ENCODE assay signal across 9 mouse cellular contexts in genomic region chr10:95475923-95476322, GRCm38 (mm10). TPM values are rescaled to one million over a fixed set of nuclear protein-coding genes. Genes with fewer than 3 reads are reported as not detected.
DNase-seq lines count a peak whose midpoint lies in the region; ATAC-seq and TF ChIP-seq lines count a peak whose summit lies in the region.
"Had no signal": no experiment of that assay in that cellular context is flagged by ENCODE, and none has a peak within 500 bp of the region (broad histone marks: within the 10 kb centered on the region; RNA-seq: fewer than 3 reads in every experiment).

No protein-coding gene starts in this region.

- no peak for TF ChIP-seq EP300 in CH12.LX (IDR thresholded peaks at IDR 0.05; ENCODE audit: low read length)

- ATAC-seq in embryonic facial prominence, embryonic 14.5 days (ENCODE audit: low read depth): peak; percentile 87
- ATAC-seq in lung, embryonic 15.5 days (ENCODE audit: borderline replicate concordance, extremely low read depth, low FRiP score, low TSS enrichment): peak; percentile 75; the same call in 1 of the 2 replicates

- in situ Hi-C loops in CH12.LX (cut with MboI; ENCODE audit: low pct_ligation_motif_present, low pct_unique_long_range_greater_than_20kb, low sequenced_read_pairs): loop anchor here (5.0 kb wide), 1 partner anchor 484 kb away; no protein-coding TSS in a partner anchor

- peak; percentile 68 to 97 for TF ChIP-seq CTCF in CH12.LX (conservative IDR thresholded peaks at IDR 0.05 in 1 of 2, IDR thresholded peaks at IDR 0.05 in 1 of 2; ENCODE audit: low read depth in 2 of 2, low read length in 2 of 2)
- peak; percentile 83; the same call in 1 of the 2 replicates for TF ChIP-seq CTCF in thymus, adult 2 months (IDR thresholded peaks at IDR 0.05; ENCODE audit: borderline replicate concordance, control insufficient read depth, extremely low read depth, insufficient read depth, low read length, poor library complexity)

- dilution Hi-C loops in CH12.LX (cut with MboI; ENCODE audit: extremely low pct_ligation_motif_present, extremely low pct_unique_long_range_greater_than_20kb, low sequenced_read_pairs): no loop called here

- H3K4me3 ChIP-seq in CH12.LX (replicated peaks in 1 of 3; ENCODE audit: low read depth in 2 of 3, low read length in 2 of 3, poor library complexity in 1 of 3): no peak overlapping the region
- H3K4me3 ChIP-seq in embryonic facial prominence, embryonic 14.5 days (ENCODE audit: low read depth, low read length): no peak overlapping the region
- H3K4me3 ChIP-seq in heart, embryonic 10.5 days: no peak overlapping the region
- H3K4me3 ChIP-seq in lung, embryonic 15.5 days: no peak overlapping the region
- no peak overlapping the region for H3K4me3 ChIP-seq in thymus, adult 2 months (ENCODE audit: control insufficient read depth, insufficient read depth, low read length)
- H3K4me3 ChIP-seq: limb, embryonic 12.5 days had no signal

- peaks cover 10 to 42% of the 10 kb centered on the region in 2 experiments for H3K4me1 ChIP-seq in CH12.LX (ENCODE audit: control insufficient read depth in 1 of 2, insufficient read depth in 2 of 2)
- no peaks in the 10 kb centered on the region for H3K4me1 ChIP-seq in embryonic facial prominence, embryonic 14.5 days (ENCODE audit: control insufficient read depth, insufficient read depth, low read length)
- no peaks in the 10 kb centered on the region for H3K4me1 ChIP-seq in heart, embryonic 10.5 days
- no peaks in the 10 kb centered on the region for H3K4me1 ChIP-seq in lung, embryonic 15.5 days
- no peaks in the 10 kb centered on the region for H3K4me1 ChIP-seq in thymus, adult 2 months (replicated peaks; ENCODE audit: control insufficient read depth, insufficient read depth, low read length)
- H3K4me1 ChIP-seq: limb, embryonic 12.5 days had no signal

- H3K27ac ChIP-seq in CH12.LX (ENCODE audit: insufficient read depth, low read depth): no peak overlapping the region
- no peak overlapping the region for H3K27ac ChIP-seq in embryonic facial prominence, embryonic 14.5 days (replicated peaks; ENCODE audit: low read depth, low read length)
- H3K27ac ChIP-seq in heart, embryonic 10.5 days: no peak overlapping the region
- no peak overlapping the region for H3K27ac ChIP-seq in lung, embryonic 15.5 days
- H3K27ac ChIP-seq in thymus, adult 2 months (ENCODE audit: control insufficient read depth, insufficient read depth, low read length): no peak overlapping the region
- H3K27ac ChIP-seq: limb, embryonic 12.5 days had no signal

- no peaks in the 10 kb centered on the region for H3K27me3 ChIP-seq in CH12.LX (replicated peaks)
- H3K27me3 ChIP-seq in embryonic facial prominence, embryonic 14.5 days (replicated peaks; ENCODE audit: control insufficient read depth, insufficient read depth, low read length): no peaks in the 10 kb centered on the region
- H3K27me3 ChIP-seq in heart, embryonic 10.5 days (ENCODE audit: insufficient read depth, poor library complexity, severe bottlenecking): no peaks in the 10 kb centered on the region
- no peaks in the 10 kb centered on the region for H3K27me3 ChIP-seq in lung, embryonic 15.5 days
- no peaks in the 10 kb centered on the region for H3K27me3 ChIP-seq in thymus, adult 2 months (ENCODE audit: control insufficient read depth, insufficient read depth, low read length)
- H3K27me3 ChIP-seq: limb, embryonic 12.5 days had no signal

- TF ChIP-seq RAD21 in CH12.LX (IDR thresholded peaks at IDR 0.05; ENCODE audit: low read depth, low read length): peak; percentile 100

- H3K9ac ChIP-seq in CH12.LX (ENCODE audit: insufficient read depth, low read depth): no peak overlapping the region
- no peak overlapping the region for H3K9ac ChIP-seq in embryonic facial prominence, embryonic 14.5 days (ENCODE audit: low read depth, low read length)
- H3K9ac ChIP-seq in lung, embryonic 15.5 days: no peak overlapping the region
- H3K9ac ChIP-seq: limb, embryonic 12.5 days had no signal

- H3K4me2 ChIP-seq in CH12.LX (ENCODE audit: insufficient read depth, low read depth, poor library complexity, severe bottlenecking): no peak overlapping the region
- no peak overlapping the region for H3K4me2 ChIP-seq in embryonic facial prominence, embryonic 14.5 days (ENCODE audit: low read depth, low read length)
- no peak overlapping the region for H3K4me2 ChIP-seq in lung, embryonic 15.5 days
- H3K4me2 ChIP-seq: limb, embryonic 12.5 days had no signal

- H3K79me2 ChIP-seq in CH12.LX (replicated peaks; ENCODE audit: control insufficient read depth, extremely low read depth, insufficient read depth, poor library complexity, severe bottlenecking): no peaks in the 10 kb centered on the region; the same call in 1 of the 2 replicates

- 11% methylated on average over 10 of the region's 10 CpGs for WGBS in embryonic facial prominence, embryonic 14.5 days
- WGBS in heart, embryonic 10.5 days: 12% methylated on average over 10 of the region's 10 CpGs
- 8% methylated on average over 10 of the region's 10 CpGs for WGBS in large intestine, adult 2 months
- 4% methylated on average over 10 of the region's 10 CpGs for WGBS in lung, embryonic 15.5 days
- WGBS in thymus, adult 2 months: 14% methylated on average over 10 of the region's 10 CpGs

- DNase-seq in CH12.LX (ENCODE audit: extremely low read depth): peak; percentile 88
- DNase-seq in adrenal gland, postnatal 4 days (ENCODE audit: low spot score in 2 of 2): peak; percentile 54 to 64
- peak; percentile 88 for DNase-seq in embryonic facial prominence, embryonic 14.5 days (ENCODE audit: low spot score)
- peak; percentile 86 for DNase-seq in heart, embryonic 10.5 days (ENCODE audit: low spot score)
- peak; percentile 57 for DNase-seq in large intestine, adult 2 months (ENCODE audit: low read depth, low spot score)
- DNase-seq in ovary, adult 18-20 months (ENCODE audit: low spot score): peak; percentile 63
- DNase-seq in thymus, adult 2 months: peak; percentile 82

- H3K9me3 ChIP-seq in CH12.LX (replicated peaks; ENCODE audit: low read length): no peaks in the 10 kb centered on the region
- no peaks in the 10 kb centered on the region for H3K9me3 ChIP-seq in embryonic facial prominence, embryonic 14.5 days (ENCODE audit: control insufficient read depth, low read length)
- no peaks in the 10 kb centered on the region for H3K9me3 ChIP-seq in heart, embryonic 10.5 days
- H3K9me3 ChIP-seq in lung, embryonic 15.5 days: no peaks in the 10 kb centered on the region
- H3K9me3 ChIP-seq: limb, embryonic 12.5 days had no signal

- peaks cover 2 to 12% of the 10 kb centered on the region in 2 experiments for H3K36me3 ChIP-seq in CH12.LX (replicated peaks in 1 of 2; ENCODE audit: control insufficient read depth in 1 of 2, insufficient read depth in 1 of 2, low read length in 1 of 2)
- H3K36me3 ChIP-seq in embryonic facial prominence, embryonic 14.5 days (ENCODE audit: control insufficient read depth, insufficient read depth, low read length): peaks cover 10% of the 10 kb centered on the region; the same call in 1 of the 2 replicates
- peaks cover 12% of the 10 kb centered on the region for H3K36me3 ChIP-seq in heart, embryonic 10.5 days
- H3K36me3 ChIP-seq in lung, embryonic 15.5 days: peaks cover 7% of the 10 kb centered on the region; the same call in 1 of the 2 replicates
- H3K36me3 ChIP-seq in thymus, adult 2 months (ENCODE audit: control insufficient read depth, insufficient read depth, low read length): peaks cover 8% of the 10 kb centered on the region; the same call in 1 of the 2 replicates

- TF ChIP-seq POLR2A in CH12.LX (IDR thresholded peaks at IDR 0.05; ENCODE audit: low read depth, low read length): no peak
- no peak for TF ChIP-seq POLR2A in thymus, adult 2 months (IDR thresholded peaks at IDR 0.05; ENCODE audit: control insufficient read depth, extremely low read depth, insufficient read depth, low read length, poor library complexity)

TF ChIP-seq in CH12.LX, 34 proteins besides CTCF, POLR2A, EP300 and RAD21 (continues in another document):
- no peak for TF ChIP-seq ZMIZ1 (IDR thresholded peaks at IDR 0.05; ENCODE audit: low read depth, low read length)
- no peak for TF ChIP-seq PAX5 (IDR thresholded peaks at IDR 0.05; ENCODE audit: low read length)
- peak; percentile 28; the same call in 1 of the 2 replicates for TF ChIP-seq ELF1 (IDR thresholded peaks at IDR 0.05; ENCODE audit: low read depth, low read length)
- TF ChIP-seq TCF12 (IDR thresholded peaks at IDR 0.05; ENCODE audit: low read depth, low read length): no peak

RNA-seq across cellular contexts. Expression of gene Mrpl42, which starts 25.8 kb away (rescaled TPM):
- 161 and 198 TPM in 2 replicates for total RNA-seq in CH12.LX (2012; rRNA removed)
- total RNA-seq in CH12.LX (2014; rRNA removed): 381 and 389 TPM in 2 replicates
- 197 and 223 TPM in 2 replicates for polyA plus RNA-seq in CH12.LX (2012; ENCODE audit: insufficient read length, low read depth)
- total RNA-seq in adrenal gland, postnatal 4 days (2021): 100 to 1,000 TPM in 1 of 2 experiments, 10 to 100 TPM in 1; 99.7 to 102 TPM
- polyA plus RNA-seq in embryonic facial prominence, embryonic 14.5 days (2014; fragmentation: Nextera tagmentation; extraction: Ambion mirVana): 301 and 321 TPM in 2 replicates
- polyA plus RNA-seq in heart, embryonic 10.5 days (2016; fragmentation: Nextera tagmentation; extraction: Ambion mirVana): 445 and 534 TPM in 2 replicates
- 142 and 148 TPM in 2 replicates for polyA plus RNA-seq in large intestine, adult 2 months (2012; rRNA removed)
- polyA plus RNA-seq in lung, embryonic 15.5 days (2015; fragmentation: Nextera tagmentation; extraction: Ambion mirVana): 304 and 322 TPM in 2 replicates
- polyA plus RNA-seq in thymus, adult 2 months (2012; rRNA removed): 78.4 and 107 TPM in 2 replicates

RNA-seq across cellular contexts. Expression of gene Ube2n, which starts 39.0 kb away (rescaled TPM):
- total RNA-seq in CH12.LX (2012; rRNA removed): 71.9 and 117 TPM in 2 replicates
- 217 and 237 TPM in 2 replicates for total RNA-seq in CH12.LX (2014; rRNA removed)
- 243 and 265 TPM in 2 replicates for polyA plus RNA-seq in CH12.LX (2012; ENCODE audit: insufficient read length, low read depth)
- 100 to 1,000 TPM; 135 to 136 TPM for total RNA-seq in adrenal gland, postnatal 4 days (2021)
- polyA plus RNA-seq in embryonic facial prominence, embryonic 14.5 days (2014; fragmentation: Nextera tagmentation; extraction: Ambion mirVana): 282 and 286 TPM in 2 replicates
- polyA plus RNA-seq in heart, embryonic 10.5 days (2016; fragmentation: Nextera tagmentation; extraction: Ambion mirVana): 328 and 389 TPM in 2 replicates
- 63.4 and 72.6 TPM in 2 replicates for polyA plus RNA-seq in large intestine, adult 2 months (2012; rRNA removed)
- 390 and 414 TPM in 2 replicates for polyA plus RNA-seq in lung, embryonic 15.5 days (2015; fragmentation: Nextera tagmentation; extraction: Ambion mirVana)
- polyA plus RNA-seq in thymus, adult 2 months (2012; rRNA removed): 63.5 and 65.8 TPM in 2 replicates

RNA-seq across cellular contexts. Expression of gene Socs2, which starts 58.9 kb away (rescaled TPM):
- total RNA-seq in CH12.LX (2012; rRNA removed) (7.8 and 8.1 TPM in 2 replicates), CH12.LX (2014; rRNA removed) (13.8 and 15.7 TPM in 2 replicates)
- 12.0 and 16.3 TPM in 2 replicates for polyA plus RNA-seq in CH12.LX (2012; ENCODE audit: insufficient read length, low read depth)
- total RNA-seq in adrenal gland, postnatal 4 days (2021): 10 to 100 TPM; 41.3 to 44.5 TPM
- polyA plus RNA-seq in embryonic facial prominence, embryonic 14.5 days (2014; fragmentation: Nextera tagmentation; extraction: Ambion mirVana): 58.2 and 64.0 TPM in 2 replicates
- polyA plus RNA-seq in heart, embryonic 10.5 days (2016; fragmentation: Nextera tagmentation; extraction: Ambion mirVana): 30.7 and 39.6 TPM in 2 replicates
- polyA plus RNA-seq in large intestine, adult 2 months (2012; rRNA removed): 36.0 and 50.3 TPM in 2 replicates
- polyA plus RNA-seq in lung, embryonic 15.5 days (2015; fragmentation: Nextera tagmentation; extraction: Ambion mirVana): 121 and 124 TPM in 2 replicates
- 18.4 and 19.4 TPM in 2 replicates for polyA plus RNA-seq in thymus, adult 2 months (2012; rRNA removed)
